Mouse (Mus musculus) retina, postnatal 7 days (tissue): ENCODE results near the gene Olfr937.

ENCODE experiments used
- DNase-seq: peaks from one replicate; pipeline ENCODE4 v3.0.0-alpha.2; 2012; ENCODE audit warnings: low read depth, low spot score

Gene Olfr937

GRCm38 (mm10) chr9:39064851-39065250 lies at the start of gene Olfr937:
Gene Olfr937, minus strand, starts transcription at chr9:39064951.
- no peak for DNase-seq

GRCm38 (mm10) chr9:39078787-39079186 lies 14.0 kb upstream of the Olfr937 start, which contains the start of gene Olfr938:
Gene Olfr938, minus strand, starts transcription at chr9:39078887.
- no peak for DNase-seq

DNA sequence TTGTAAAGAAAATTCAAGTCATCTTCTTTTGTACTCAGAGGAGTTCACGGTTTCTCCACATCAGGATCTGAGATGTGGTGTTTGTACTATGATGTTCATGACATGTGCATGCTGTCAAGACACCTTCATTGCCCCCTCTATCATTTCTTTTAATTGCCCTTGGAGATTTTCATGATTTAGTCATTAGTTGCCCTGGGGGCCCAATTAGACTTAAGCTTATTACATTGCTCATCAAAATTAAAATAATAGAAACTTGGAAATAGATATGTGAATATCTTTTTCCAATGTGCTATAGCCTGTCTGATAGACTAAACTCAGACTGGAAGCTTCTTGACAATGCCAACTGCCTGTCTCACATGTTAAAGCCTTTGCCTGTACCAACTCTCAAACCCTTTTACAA lies 41.5 kb downstream of the Olfr937 start, which contains the start of gene Olfr146:
TSS of gene Olfr146 (minus strand) at position 101 of the 400 bp plus-strand sequence.
- DNase-seq = no peak
